Mouse (Mus musculus): Measurements from ENCODE around the gene Gm13128.
"Not testable (repeated sequence)": the region's sequence is repeated elsewhere in the genome, so short reads cannot be mapped to it uniquely, and the experiment has no call there.

The Gm13128 gene

DNA sequence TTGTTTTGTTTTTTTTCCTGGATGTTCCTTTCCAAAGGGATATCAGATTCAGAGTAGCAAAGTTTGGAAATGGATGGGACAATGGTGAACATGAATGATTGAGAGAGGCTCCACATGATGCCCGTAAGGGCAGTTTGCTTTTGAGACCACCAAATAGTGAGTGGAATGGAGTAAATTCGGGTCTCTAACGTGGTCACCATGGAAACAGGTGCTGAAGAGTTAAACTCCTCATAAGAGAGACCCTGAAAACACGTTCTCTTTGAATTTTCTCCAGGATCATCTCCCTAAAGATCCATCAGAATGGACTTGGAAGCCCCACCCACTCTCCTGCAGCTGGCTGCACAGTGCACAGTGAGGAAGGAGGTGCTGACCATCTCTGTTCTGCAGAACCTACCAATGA, at the start of gene Gm13128:
Gene Gm13128 (plus strand): TSS at position 301 of the 400 bp plus-strand sequence.
- not testable (repeated sequence) for DNase-seq

DNA sequence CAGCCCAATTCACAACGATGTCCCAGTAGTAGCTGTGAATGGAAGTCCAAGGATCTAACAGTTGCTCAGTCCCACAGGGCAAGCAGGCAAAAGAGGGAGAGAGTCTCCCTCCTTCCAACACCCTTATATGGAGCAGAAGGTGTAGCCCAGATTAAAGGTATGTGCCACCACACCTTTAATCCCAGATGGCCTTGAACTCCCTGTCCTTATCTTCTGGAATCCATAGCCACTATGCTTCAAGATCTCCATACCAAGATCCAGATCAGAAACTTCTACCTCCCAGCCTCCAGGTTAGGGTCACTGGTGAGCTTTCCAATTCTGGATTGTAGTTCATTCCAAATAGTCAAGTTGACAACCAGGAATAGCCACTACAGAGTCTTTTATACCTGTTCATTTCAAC, 49.7 kb upstream of the Gm13128 start, which contains the start of gene Pramel5:
Gene Pramel5 (minus strand): TSS at position 101 of the 400 bp plus-strand sequence.
- DNase-seq = not testable (repeated sequence)

DNA sequence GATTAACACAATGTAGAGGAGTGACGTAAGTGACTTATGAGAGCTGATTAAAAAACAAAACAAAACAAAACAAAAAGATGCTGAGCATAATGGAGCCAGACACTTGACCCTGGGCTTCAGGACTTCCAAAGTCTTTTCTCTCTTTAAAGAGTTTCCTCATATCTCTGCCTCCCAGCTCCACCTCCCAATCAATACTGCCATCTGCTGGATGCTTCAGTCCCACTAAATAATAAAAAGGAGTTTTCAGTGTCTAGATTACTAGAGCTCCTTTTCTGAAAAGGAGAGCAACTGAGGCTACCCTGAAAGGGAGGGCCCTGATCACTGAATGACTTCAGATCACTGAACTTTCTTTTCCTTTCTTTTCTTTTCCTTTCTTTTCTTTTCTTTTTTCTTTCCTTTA, 30.6 kb upstream of the Gm13128 start:
- peak in 1 of 2 experiments; percentile 2 for DNase-seq

GRCm38 (mm10) chr4:144312666-144313460, 17.2 kb upstream of the Gm13128 start:
- DNase-seq = not testable (repeated sequence)

DNA sequence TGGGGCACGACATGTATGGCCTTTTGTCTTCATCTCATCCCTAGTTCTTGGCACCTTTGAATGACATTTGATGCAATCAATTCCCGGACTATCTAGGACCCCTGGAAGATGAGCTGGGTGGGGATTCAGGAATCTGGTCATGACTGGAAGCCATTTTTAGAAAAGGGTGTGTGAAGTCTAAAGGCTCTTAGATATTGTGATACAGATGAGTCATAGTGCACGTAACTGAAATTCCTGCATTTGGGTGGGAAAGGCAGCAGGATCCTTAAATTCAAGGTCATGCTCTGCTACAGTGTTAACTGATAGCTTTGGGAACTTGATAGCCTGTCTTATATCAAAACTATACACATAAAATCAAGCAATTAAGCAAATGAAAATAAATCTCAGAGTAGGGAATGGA, 5.8 kb downstream of the Gm13128 start:
- not testable (repeated sequence) for DNase-seq

- not testable (repeated sequence) for DNase-seq
Measured at GRCm38 (mm10) chr4:144357642-144358041, 27.6 kb downstream of the Gm13128 start, which contains the start of gene Gm13119. TSS of gene Gm13119 (plus strand) at chr4:144357942.

DNA sequence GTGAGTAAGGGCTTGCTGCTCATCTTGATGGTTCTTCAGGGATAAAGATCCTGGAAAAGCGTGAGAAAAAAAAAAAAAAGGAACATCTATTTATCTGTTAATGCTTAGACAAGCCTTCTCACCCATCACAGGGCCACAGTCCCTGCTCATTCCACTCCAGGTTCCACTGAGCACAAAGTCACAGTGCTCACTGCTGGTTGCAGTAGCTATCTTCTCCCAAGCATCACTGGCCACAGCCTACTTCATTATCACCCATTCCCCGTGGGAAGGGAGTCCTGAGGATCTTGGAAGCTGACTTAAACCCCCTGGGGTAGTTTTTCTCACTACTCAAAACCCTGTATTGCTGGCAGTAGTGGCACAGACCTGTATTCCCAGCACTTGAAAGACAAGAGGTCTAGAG, 47.9 kb downstream of the Gm13128 start, which contains the start of gene Pramef20:
Gene Pramef20 (minus strand): TSS at position 23 of the 400 bp plus-strand sequence.
- no peak for DNase-seq

All from cerebellum, postnatal 14 days (tissue).